Mouse (Mus musculus) frontal cortex, postnatal 10 days (tissue): ENCODE data around the gene Rasgrp2.
A peak's percentile ranks its signal among the peaks of the same experiment; 100 is the strongest.

Source experiments
- DNase-seq, 2 experiments: peaks; one replicate each; pipeline ENCODE4 v3.0.0; 2022; ENCODE audit warnings: low spot score in 2 of 2, mixed read lengths in 1 of 2

The Rasgrp2 gene

GRCm38 (mm10) chr19:6427653-6428434 lies 28.7 kb downstream of the Rasgrp2 start:
- DNase-seq, result no peak

DNA sequence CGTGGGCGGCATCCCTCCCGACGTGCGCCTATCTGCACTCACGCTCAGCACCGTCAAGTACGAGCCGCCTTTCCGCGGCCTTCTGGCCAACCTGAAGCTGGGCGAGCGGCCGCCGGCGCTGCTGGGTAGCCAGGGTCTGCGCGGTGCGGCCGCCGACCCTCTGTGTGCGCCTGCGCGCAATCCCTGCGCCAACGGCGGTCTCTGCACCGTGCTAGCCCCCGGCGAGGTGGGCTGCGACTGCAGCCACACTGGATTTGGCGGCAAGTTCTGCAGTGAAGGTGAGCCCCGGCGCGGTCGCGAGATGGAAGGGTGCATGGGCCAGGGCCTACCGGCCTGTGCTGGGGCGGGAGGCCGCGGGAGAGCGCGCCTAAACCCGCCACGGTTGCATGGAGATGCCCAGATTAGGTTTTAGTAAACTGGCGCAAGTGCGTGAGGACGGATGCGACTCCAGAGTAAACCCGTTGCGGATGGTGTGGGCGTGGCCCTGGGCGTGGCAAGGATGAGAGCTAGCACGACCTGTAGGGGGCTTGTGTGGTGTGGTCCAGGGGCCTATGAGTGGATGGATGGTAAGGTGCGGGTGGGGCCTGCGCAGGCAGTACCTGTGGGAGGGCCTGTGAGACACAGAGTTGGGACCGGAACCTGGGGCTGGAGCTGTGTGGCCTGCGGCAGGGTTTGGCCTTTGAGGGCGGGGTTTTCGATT lies 29.5 kb downstream of the Rasgrp2 start:
- DNase-seq, result no peak

- DNase-seq, result no peak
These were observed 43.9 kb downstream of the Rasgrp2 start for GRCm38 (mm10) chr19:6443016-6443415.

DNA sequence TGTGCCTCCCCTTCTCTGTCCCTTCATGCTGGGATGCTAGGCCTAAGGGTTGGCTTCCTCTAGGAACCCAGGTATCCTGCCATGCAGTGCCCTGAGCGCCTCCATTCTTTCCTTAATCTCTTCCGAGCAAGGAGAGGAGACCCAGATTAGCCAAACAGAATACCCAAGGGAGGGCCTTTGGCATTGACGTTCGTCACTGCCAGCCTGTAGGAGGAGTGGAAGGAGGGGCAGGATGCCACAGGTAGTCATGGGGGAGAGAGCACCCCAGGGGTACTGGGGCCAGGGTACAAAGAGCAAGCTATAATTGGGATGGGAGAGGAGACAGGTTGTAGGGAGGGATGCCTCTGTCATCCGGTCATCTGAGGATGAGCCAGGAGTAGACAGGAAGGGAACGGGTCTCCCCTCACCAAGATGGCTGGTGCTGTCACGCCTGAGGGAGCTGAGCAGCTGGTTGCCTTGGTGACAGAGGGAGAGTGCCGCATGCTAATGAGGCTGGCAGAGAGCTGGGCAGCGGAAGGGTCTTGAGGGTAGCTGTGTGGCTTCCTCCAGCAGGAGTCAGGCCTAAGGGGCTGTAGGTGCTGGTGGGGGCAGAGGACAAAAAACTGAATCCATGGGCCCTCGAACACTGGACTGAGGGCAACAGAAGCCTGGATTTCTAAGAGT lies 46.8 kb downstream of the Rasgrp2 start:
- DNase-seq, result peak in 1 of 2 experiments; percentile 69

DNA sequence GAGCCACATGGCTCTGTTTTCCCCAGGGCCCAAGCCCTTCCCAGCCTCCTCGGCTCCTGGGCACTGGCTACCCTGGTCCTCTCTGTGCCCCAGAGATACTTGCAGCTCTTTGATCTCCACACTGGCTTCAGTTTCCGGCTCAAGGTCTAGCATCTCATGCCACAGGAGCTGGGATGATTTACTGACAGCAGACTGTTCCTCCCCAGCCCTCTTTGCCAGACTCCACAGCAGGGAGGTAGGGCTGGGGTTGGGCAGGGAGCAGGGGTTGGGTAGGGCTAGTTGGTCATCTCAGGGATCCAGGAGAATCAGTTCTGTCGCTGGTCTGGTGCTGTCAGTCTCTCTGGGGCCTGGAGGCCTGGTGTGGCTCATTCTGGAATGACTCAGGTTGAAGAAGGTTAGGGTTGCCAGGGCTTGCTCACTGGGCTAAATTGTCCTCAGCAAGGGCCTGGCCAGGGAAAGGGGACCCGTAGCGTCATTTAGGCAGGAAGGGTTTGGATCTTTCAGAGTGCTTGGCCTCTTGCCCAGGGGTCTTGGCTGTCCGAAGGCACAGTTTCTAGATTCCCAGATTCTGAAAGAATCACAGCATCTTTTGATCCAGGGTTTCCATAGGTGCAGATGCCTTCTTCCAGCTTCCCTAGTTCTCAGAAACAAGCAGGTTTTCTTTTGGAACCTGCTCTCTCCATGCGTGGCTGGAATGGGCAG lies 47.7 kb downstream of the Rasgrp2 start:
- DNase-seq, result no peak

GRCm38 (mm10) chr19:6448752-6449151 lies 49.6 kb downstream of the Rasgrp2 start:
- no peak for DNase-seq

DNA sequence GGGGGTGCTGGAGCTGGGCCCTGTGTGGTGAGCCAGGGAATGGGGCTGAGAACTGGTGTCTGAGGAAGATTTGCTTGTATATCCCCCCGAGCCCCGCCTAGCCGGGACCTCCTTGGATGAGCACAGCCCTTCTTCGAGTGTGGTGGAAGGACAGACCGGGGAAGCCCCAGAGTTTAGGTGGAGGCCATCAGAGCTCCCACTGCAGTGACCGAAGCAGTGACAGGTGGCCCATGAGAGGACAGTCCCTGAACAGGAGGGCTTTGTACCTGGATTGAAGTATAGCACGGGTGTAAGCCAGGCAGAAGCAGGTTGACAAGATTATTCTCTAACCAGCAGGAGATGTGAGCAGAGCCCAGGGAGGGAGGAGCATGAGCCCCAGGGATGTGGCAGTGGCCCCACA lies 50.7 kb downstream of the Rasgrp2 start:
- DNase-seq, result no peak

- DNase-seq, result peak; percentile 80 to 83
These were observed 52.9 kb downstream of the Rasgrp2 start for GRCm38 (mm10) chr19:6452030-6452494.

GRCm38 (mm10) chr19:6452672-6453310 lies 53.7 kb downstream of the Rasgrp2 start:
- no peak for DNase-seq

DNA sequence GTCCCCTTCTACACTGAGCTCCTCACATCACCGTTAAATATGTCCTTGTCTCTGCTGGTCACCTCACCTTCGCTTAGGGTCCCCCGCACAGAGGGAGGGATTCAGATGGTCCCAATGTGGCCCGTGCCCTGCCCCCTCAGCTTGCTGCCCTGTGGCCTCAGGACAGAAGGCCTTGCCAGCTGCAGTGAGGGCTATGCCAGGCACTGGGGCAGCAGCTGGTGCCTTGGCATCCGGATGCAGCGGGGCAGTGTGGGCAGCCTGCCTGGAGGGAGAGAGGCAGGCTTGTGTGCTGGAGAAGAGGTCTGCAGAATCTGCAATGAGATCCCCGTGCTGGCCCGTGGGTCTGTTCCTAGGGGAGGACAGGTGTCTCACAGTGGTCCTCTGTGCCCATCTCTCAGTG lies 54.2 kb downstream of the Rasgrp2 start:
- DNase-seq, result peak; percentile 75 to 83

DNA sequence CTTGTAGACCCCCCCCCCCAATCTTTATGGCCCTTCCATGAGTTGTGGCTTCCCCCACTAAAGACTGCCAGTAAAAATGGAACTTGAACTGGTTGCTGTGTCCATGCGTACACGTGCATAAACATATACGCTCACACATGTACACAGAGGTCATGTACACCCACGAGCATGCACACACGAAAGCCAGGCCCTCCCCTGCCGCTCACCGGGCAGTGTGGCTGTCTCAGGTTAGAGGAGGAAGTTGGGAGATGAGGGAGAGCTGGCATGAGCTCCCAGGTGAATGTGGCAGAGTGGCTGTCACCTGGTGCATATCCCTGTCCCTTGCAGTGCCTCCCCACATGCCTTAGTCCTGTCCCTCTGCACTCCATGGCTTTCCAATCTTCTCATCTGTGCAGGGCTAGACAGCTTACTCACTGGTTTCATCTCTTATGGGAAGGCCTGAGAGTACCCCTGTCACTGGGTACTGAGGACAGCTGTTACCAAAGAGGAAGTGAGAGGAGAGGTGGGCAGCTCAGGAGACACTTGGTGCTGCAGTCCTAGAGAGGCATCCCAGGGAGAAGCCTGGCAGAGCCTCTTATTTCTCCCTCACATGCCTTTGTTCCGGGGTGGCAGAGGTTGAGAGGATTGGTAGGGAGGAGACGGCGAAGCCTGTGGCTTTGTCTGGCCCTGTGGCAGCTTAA lies 55.0 kb downstream of the Rasgrp2 start:
- DNase-seq, result no peak

DNA sequence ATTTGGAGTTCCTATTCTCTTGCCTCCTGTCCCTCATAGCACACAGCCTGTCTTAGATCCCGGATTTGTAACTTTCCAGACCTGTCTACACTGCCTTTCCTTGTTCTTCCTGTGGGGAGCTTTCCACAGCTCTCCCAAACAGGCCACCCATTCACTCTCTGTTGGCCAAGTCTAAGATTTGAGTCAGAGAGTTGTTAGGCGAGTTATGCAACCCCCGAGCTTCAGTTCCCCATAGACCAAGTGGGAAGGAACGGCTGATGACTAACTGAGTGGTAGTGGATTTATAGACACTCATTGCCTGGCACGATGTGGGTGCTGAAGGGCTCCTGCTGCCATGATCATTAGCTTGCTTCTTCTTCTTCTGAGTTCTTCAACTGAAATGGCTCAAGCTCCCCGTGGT lies 60.4 kb downstream of the Rasgrp2 start:
- DNase-seq, result no peak

GRCm38 (mm10) chr19:6462841-6463240 lies 63.7 kb downstream of the Rasgrp2 start:
- no peak for DNase-seq

GRCm38 (mm10) chr19:6464306-6465071 lies 65.3 kb downstream of the Rasgrp2 start:
- DNase-seq, result peak in 1 of 2 experiments; percentile 54
